Mouse (Mus musculus) midbrain, embryonic 12.5 days (tissue): ENCODE measurements around the gene Tymp. TPM values are rescaled to one million over a fixed set of nuclear protein-coding genes. Genes with fewer than 3 reads are reported as not detected.

ENCODE experiments used
- ATAC-seq: fragments of 200-750 bp; cut with Nextera tagmentation; 2 replicates; pipeline ENCODE4 v1.8.0; 2017; ENCODE audit warnings: low read depth, moderate TSS enrichment, moderate library complexity; ENCODE audit not compliant: low FRiP score
- H3K27ac ChIP-seq: fragments of 300-500 bp; sonication (generic); replicated peaks from 2 replicates; pipeline ENCODE4 v1.5.1; 2016; ENCODE audit warnings: mild to moderate bottlenecking
- H3K27me3 ChIP-seq: fragments of 300-500 bp; sonication (generic); 2 replicates; pipeline ENCODE4 v1.6.1; 2016; ENCODE audit warnings: mild to moderate bottlenecking
- H3K36me3 ChIP-seq: fragments of 300-500 bp; sonication (generic); 2 replicates; pipeline ENCODE4 v1.6.1; 2016
- H3K4me1 ChIP-seq: fragments of 300-500 bp; sonication (generic); 2 replicates; pipeline ENCODE4 v1.6.1; 2016
- H3K4me2 ChIP-seq: fragments of 300-500 bp; sonication (generic); replicated peaks from 2 replicates; pipeline ENCODE4 v1.6.1; 2016; ENCODE audit warnings: mild to moderate bottlenecking, moderate library complexity
- H3K4me3 ChIP-seq: fragments of 300-500 bp; sonication (generic); 2 replicates; pipeline ENCODE4 v1.5.1; 2016; ENCODE audit warnings: mild to moderate bottlenecking
- H3K9ac ChIP-seq: fragments of 300-500 bp; sonication (generic); replicated peaks from 2 replicates; pipeline ENCODE4 v1.6.1; 2016; ENCODE audit warnings: mild to moderate bottlenecking, moderate library complexity
- H3K9me3 ChIP-seq: fragments of 300-500 bp; sonication (generic); 2 replicates; pipeline ENCODE4 v1.6.1; 2016; ENCODE audit warnings: mild to moderate bottlenecking
- WGBS: fragments of 180-500 bp; shearing (Covaris S2); methylation state at CpG from one replicate; pipeline ENCODE4 v1.1.7; 2016; 5-methylcytosine and 5-hydroxymethylcytosine counted together
- polyA plus RNA-seq: library from polyadenylated mRNA; unstranded; fragments of >200 nt; fragmentation: Nextera tagmentation; extraction: Ambion mirVana; gene quantifications from 2 replicates; pipeline ENCODE4 v1.2.1, GENCODE M21; 2016

Tymp gene
- polyA plus RNA-seq = 1.4 and 1.9 TPM in 2 replicates

GRCm38 (mm10) chr15:89376957-89377356 is at the start of gene Tymp:
TSS of gene Tymp (minus strand) at chr15:89377039.
- no peak within 1 kb of the TSS for H3K4me3 ChIP-seq
- H3K27ac ChIP-seq = no peak within 1 kb of the TSS
- peaks cover 58% of the 10 kb centered on the region for H3K27me3 ChIP-seq
- H3K9ac ChIP-seq = no peak within 1 kb of the TSS
- peaks cover 7% of the 10 kb centered on the region for H3K36me3 ChIP-seq
- no peak within 1 kb of the TSS for H3K4me2 ChIP-seq
- H3K4me1 ChIP-seq = peaks cover 30% of the 10 kb centered on the region
- no peak for ATAC-seq
- WGBS = 24% methylated on average over 16 of the region's 16 CpGs
- H3K9me3 ChIP-seq = no peaks in the 10 kb centered on the region

DNA sequence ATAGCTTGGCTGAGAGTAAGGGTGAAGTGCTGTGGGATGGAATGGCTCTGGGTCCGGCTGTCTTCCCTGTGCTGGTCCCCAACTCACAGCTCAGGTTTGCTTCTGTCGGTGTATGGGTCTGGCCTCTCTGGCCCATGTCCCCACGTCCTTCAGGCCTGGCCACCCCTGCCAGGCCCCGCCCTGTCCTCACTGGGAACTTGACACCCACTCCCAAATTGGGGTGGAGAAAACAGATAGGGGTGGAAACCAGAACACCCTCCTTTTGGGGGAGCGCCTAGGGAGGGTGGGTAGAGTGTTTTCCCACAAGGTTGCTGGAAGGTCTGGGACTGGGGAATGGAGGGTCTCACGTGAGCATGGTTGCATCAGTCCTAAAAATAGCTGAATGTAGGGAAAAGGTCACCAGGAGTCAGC is 48.9 kb upstream of the Tymp start, which contains the start of gene Cpt1b:
Gene Cpt1b, minus strand, starts transcription at position 153 of the 411 bp plus-strand sequence.
- no peak within 1 kb of the TSS for H3K4me3 ChIP-seq
- H3K9me3 ChIP-seq = no peaks in the 10 kb centered on the region
- H3K4me1 ChIP-seq = peaks cover 9% of the 10 kb centered on the region
- H3K27ac ChIP-seq = no peak within 1 kb of the TSS
- no peak within 1 kb of the TSS for H3K4me2 ChIP-seq
- 0 out of 2 replicates have a peak, but pooled peaks cover 10% of the 10 kb centered on the region for H3K27me3 ChIP-seq
- WGBS = 27% methylated on average over 6 of the region's 6 CpGs
- H3K9ac ChIP-seq = peak within 1 kb of the TSS; percentile 41; the same call in 1 of the 2 replicates
- ATAC-seq = no peak
- H3K36me3 ChIP-seq = peaks cover 27% of the 10 kb centered on the region

GRCm38 (mm10) chr15:89424621-89425020 is 47.8 kb upstream of the Tymp start:
- H3K9ac ChIP-seq = no peak overlapping the region
- ATAC-seq = no peak
- no peaks in the 10 kb centered on the region for H3K9me3 ChIP-seq
- WGBS = 90% methylated on average over 8 of the region's 8 CpGs
- peaks cover 9% of the 10 kb centered on the region for H3K4me1 ChIP-seq
- H3K36me3 ChIP-seq = peaks cover 37% of the 10 kb centered on the region
- 0 out of 2 replicates have a peak, but pooled peaks cover 10% of the 10 kb centered on the region for H3K27me3 ChIP-seq
- no peak overlapping the region for H3K4me2 ChIP-seq
- H3K4me3 ChIP-seq = no peak overlapping the region
- H3K27ac ChIP-seq = no peak overlapping the region

GRCm38 (mm10) chr15:89421938-89422337 is 45.1 kb upstream of the Tymp start:
- 96% methylated on average over 9 of the region's 9 CpGs for WGBS
- no peak overlapping the region for H3K27ac ChIP-seq
- 0 out of 2 replicates have a peak, but pooled peaks cover 10% of the 10 kb centered on the region for H3K27me3 ChIP-seq
- no peak overlapping the region for H3K4me3 ChIP-seq
- no peaks in the 10 kb centered on the region; the same call in 1 of the 2 replicates for H3K4me1 ChIP-seq
- H3K9me3 ChIP-seq = no peaks in the 10 kb centered on the region
- no peak overlapping the region for H3K4me2 ChIP-seq
- H3K9ac ChIP-seq = no peak overlapping the region
- ATAC-seq = no peak
- H3K36me3 ChIP-seq = peaks cover 47% of the 10 kb centered on the region

DNA sequence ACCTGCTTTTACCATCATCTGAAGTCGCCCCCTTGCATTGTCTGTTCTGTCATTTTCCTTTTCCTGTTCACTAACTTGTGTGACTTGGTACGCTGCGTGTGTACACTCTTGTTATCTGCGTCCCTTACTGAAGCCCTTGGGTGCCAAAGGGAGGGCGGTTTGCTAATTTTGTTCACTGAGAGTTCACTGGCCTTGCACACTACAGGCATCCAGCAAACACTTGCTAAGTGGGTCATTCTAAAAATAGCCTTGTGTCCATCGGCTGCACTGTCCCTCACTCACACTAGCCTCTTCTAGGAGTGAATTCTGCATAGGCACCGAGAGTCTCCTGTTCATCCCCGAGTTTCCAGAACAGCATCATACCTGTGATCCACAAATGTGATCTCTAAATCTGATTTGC is 38.4 kb upstream of the Tymp start:
- Histone ChIP-seq H3K4me3 (no peak overlapping the region), H3K27me3 (no peaks in the 10 kb centered on the region), H3K4me1 (no peaks in the 10 kb centered on the region), H3K27ac (no peak overlapping the region), H3K9ac (no peak overlapping the region), H3K36me3 (peaks cover 28% of the 10 kb centered on the region), H3K4me2 (no peak overlapping the region), H3K9me3 (no peaks in the 10 kb centered on the region)
- ATAC-seq = no peak
- WGBS = 91% methylated on average over 8 of the region's 8 CpGs

DNA sequence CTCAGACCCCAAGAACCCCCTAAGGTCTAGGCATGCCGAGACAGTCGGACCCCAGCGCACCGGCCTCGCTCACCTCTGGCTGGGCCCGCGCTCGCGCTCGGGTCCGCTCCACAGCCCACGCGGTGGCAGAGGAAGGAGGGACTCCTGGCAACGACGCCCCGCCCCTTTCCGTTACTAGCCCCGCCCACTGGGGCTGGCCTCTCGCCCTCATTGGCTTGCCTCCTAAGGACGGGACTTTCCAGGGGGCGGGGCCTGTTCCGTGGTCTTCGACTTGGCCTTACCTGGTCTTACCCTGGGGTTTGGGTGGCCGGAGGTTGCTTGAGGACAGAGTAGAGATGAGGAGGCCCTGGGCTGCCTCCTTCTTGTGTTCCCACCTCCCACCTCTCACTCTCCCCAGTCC is 33.3 kb upstream of the Tymp start, which contains the start of gene Syce3:
Gene Syce3, minus strand, starts transcription at position 386 of the 400 bp plus-strand sequence.
- Histone ChIP-seq H3K9me3 (peaks cover 10% of the 10 kb centered on the region), H3K27me3 (no peaks in the 10 kb centered on the region), H3K9ac (no peak within 1 kb of the TSS), H3K36me3 (no peaks in the 10 kb centered on the region), H3K4me3 (no peak within 1 kb of the TSS), H3K27ac (no peak within 1 kb of the TSS), H3K4me1 (no peaks in the 10 kb centered on the region), H3K4me2 (no peak within 1 kb of the TSS)
- ATAC-seq = no peak
- 84% methylated on average over 24 of the region's 24 CpGs for WGBS

- Histone ChIP-seq H3K4me1 (no peaks in the 10 kb centered on the region), H3K27ac (no peak overlapping the region), H3K9ac (no peak overlapping the region), H3K4me3 (no peak overlapping the region), H3K4me2 (no peak overlapping the region), H3K36me3 (no peaks in the 10 kb centered on the region), H3K27me3 (no peaks in the 10 kb centered on the region), H3K9me3 (peaks cover 10% of the 10 kb centered on the region)
- ATAC-seq = no peak
Measured at GRCm38 (mm10) chr15:89406691-89407090, 29.9 kb upstream of the Tymp start.

GRCm38 (mm10) chr15:89404831-89405623 is 28.2 kb upstream of the Tymp start:
- no peaks in the 10 kb centered on the region for H3K36me3 ChIP-seq
- ATAC-seq = no peak
- H3K4me2 ChIP-seq = no peak overlapping the region
- H3K9ac ChIP-seq = no peak overlapping the region
- no peaks in the 10 kb centered on the region for H3K27me3 ChIP-seq
- no peak overlapping the region for H3K27ac ChIP-seq
- 87% methylated on average over 10 of the region's 10 CpGs for WGBS
- H3K4me3 ChIP-seq = no peak overlapping the region
- H3K4me1 ChIP-seq = no peaks in the 10 kb centered on the region
- H3K9me3 ChIP-seq = peaks cover 10% of the 10 kb centered on the region

DNA sequence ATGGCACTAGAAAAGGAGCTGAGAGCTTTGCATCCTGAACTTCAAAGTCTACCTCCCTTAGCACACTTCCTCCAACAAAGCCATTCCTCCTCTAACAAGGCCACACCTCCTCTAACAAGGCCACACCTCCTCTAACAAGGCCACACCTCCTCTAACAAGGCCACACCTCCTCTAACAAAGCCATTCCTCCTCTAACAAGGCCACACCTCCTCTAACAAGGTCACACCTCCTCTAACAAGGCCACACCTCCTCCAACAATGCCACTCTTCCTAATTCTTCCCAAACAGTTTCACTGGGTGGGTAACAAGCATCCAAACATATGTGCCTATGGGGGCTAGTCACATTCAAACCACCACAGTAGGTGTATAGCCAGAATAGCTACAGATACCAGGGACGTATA is 25.6 kb upstream of the Tymp start:
- H3K36me3 ChIP-seq = no peaks in the 10 kb centered on the region
- H3K4me2 ChIP-seq = no peak overlapping the region
- H3K4me3 ChIP-seq = no peak overlapping the region
- H3K27ac ChIP-seq = no peak overlapping the region
- peaks cover 5% of the 10 kb centered on the region; the same call in 1 of the 2 replicates for H3K9me3 ChIP-seq
- no peak overlapping the region for H3K9ac ChIP-seq
- H3K4me1 ChIP-seq = no peaks in the 10 kb centered on the region
- no peaks in the 10 kb centered on the region for H3K27me3 ChIP-seq
- ATAC-seq = no peak
- 89% methylated on average over 1 of the region's 1 CpGs for WGBS

DNA sequence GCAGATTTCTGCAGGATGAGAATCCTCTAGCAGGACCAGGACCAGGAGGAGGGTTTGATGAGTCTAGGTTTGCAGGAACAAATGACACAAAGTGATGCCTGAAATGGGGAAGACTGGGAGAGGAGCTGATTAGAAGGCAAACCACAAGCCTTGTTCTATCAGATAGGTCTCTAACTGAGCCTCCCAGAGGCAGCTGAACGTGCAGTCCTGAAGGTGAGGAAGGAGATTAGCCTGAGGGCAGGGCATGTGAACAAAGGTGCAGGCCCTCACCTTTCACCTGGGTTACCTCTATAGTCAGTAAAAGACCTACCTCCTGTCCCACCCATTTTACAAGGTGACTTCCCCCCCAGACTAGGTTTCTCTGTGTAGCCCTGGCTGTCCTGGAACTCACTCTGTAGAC is 22.9 kb upstream of the Tymp start:
- no peak for ATAC-seq
- no peaks in the 10 kb centered on the region for H3K27me3 ChIP-seq
- WGBS = 57% methylated on average over 1 of the region's 1 CpGs

GRCm38 (mm10) chr15:89398146-89398545 is 21.3 kb upstream of the Tymp start:
- no peak for ATAC-seq
- Histone ChIP-seq H3K9ac (no peak overlapping the region), H3K36me3 (no peaks in the 10 kb centered on the region), H3K27ac (no peak overlapping the region), H3K4me3 (no peak overlapping the region), H3K27me3 (no peaks in the 10 kb centered on the region), H3K4me1 (no peaks in the 10 kb centered on the region), H3K9me3 (no peaks in the 10 kb centered on the region), H3K4me2 (no peak overlapping the region)
- 88% methylated on average over 2 of the region's 2 CpGs for WGBS

More for the DNA sequence above, 22.9 kb upstream of the Tymp start:
- no peaks in the 10 kb centered on the region for H3K36me3 ChIP-seq
- H3K4me3 ChIP-seq = no peak overlapping the region
- H3K9ac ChIP-seq = no peak overlapping the region
- H3K9me3 ChIP-seq = no peaks in the 10 kb centered on the region
- H3K4me2 ChIP-seq = no peak overlapping the region
- no peaks in the 10 kb centered on the region for H3K4me1 ChIP-seq
- no peak overlapping the region for H3K27ac ChIP-seq

DNA sequence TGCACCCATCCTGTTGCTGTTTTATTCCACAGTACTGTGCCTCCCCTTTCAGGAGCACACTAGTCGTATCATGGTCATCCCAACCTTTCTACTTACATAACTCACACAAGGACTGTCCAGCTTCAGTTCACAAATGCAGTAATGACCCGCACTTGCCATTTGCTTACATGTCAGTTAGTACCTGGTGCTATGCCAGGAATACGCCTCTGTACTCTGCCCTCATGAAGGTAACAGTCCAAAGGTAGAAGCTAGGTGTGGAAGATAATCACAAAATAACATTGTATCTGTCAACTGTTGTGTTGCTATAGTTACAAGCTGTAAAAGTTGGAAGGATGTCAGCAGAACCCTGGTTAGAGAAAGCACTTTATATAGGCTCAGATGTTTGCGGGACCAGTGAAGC is 20.0 kb upstream of the Tymp start:
- no peaks in the 10 kb centered on the region for H3K9me3 ChIP-seq
- no peak overlapping the region for H3K4me3 ChIP-seq
- no peaks in the 10 kb centered on the region for H3K27me3 ChIP-seq
- H3K27ac ChIP-seq = no peak overlapping the region
- no peaks in the 10 kb centered on the region for H3K36me3 ChIP-seq
- WGBS = 93% methylated on average over 4 of the region's 4 CpGs
- H3K4me2 ChIP-seq = no peak overlapping the region
- no peak for ATAC-seq
- H3K9ac ChIP-seq = no peak overlapping the region
- no peaks in the 10 kb centered on the region for H3K4me1 ChIP-seq
